Mouse (Mus musculus) A20 (cell line): ENCODE measurements around the gene Fbrsl1.

Source experiments
- DNase-seq: peaks from one replicate; pipeline ENCODE4 v3.0.0-alpha.2; 2011; ENCODE audit warnings: low read depth, low spot score

Gene Fbrsl1

DNA sequence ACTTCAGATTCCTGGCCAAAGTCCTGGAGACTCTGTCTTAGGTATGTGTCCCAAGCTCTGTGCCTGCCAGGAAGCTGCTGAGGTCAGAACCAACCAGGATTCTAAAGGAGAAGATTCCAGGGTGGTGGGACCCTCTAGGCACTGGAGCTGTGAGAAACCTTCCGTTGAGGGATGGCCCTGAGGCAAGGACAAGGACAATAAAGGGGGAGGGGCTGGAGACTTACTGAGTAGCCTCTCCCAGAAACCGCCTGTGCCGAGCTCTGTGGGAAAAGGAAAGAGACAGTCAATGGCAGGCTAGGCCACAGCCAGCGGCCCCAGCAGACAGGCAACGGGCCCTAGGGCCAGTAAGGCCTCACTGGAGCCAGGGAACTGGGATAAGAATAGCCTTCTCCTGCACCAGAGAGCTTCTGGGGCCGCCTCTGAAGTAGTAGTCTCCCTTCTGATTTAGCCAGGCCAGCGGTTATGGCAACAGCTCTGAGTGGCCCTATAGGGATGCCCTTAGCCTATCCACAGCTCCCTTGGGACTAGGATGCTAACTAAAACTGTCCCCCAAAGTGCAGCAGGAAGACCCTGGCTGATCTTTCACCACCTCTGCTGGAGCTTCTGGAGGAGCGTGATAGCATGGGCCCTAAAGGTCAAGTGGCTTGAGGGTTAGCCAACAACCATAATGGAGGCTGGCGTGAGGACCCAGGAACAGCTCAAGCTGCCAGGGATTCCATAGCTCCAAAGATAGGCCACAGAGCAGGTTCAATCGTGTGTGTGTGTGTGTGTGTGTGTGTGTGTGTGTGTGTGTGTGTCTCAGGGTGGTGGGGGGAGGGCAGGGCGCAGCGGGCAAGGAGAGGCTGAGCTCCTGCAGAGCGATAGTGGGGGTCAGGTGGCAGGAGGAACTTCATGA lies 32.2 kb downstream of the Fbrsl1 start:
- no peak for DNase-seq

DNA sequence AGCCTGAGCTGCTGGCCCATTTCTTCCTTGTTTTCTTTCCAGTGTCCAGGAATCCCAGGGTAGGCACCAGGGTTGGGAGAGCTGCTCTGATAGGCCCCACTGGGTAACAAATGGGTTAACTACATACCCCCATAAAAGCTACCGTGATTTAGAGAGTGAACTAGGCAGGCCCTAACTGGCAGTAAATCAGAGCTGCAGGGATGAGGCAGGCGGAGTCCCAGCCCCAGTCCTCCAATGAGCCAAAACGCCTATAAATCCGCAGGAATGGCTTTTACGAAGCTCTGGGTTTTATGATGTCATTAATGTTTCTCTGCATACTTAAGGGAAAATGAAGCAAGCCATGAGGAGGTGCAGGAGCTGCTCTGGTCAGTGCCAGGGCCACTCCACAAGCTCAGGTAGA lies 33.3 kb downstream of the Fbrsl1 start:
- no peak for DNase-seq

DNA sequence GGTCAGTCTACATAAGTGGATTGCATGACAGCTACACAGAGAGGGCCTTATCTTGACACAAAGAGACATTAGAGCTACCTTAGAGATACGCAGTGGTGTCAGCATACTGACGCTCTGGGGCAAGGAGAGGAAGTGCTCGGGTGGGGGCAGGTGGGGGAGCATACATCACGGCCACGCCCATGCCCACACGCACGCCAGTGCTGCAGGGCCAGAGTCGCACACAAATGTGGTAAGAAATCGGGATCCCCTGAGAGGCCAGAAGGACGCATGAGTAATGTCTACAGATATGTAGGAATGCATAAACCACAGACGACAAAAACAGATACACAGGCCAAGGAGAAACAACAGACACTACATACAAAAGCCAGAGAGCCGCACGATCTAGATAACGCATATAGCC lies 35.3 kb downstream of the Fbrsl1 start:
- no peak for DNase-seq

DNA sequence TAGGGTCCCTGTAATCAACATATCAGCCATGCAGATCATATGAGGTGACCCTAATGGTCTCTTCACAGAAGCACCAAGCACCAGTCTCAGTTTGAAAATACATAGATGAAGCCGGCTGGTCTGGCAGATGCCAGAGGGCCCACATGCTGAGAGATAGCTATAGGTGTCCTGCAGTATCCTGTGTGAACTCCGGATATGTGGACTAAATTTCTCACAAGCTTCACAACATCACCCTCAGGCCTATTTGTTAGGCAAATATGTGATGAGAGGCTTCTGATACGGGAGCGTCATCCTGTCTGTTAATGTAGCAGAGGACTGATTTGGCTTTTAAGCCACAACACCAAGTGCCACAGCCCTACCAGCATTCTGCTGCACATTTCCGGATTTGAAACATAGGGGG lies 37.9 kb downstream of the Fbrsl1 start:
- DNase-seq: no peak

DNA sequence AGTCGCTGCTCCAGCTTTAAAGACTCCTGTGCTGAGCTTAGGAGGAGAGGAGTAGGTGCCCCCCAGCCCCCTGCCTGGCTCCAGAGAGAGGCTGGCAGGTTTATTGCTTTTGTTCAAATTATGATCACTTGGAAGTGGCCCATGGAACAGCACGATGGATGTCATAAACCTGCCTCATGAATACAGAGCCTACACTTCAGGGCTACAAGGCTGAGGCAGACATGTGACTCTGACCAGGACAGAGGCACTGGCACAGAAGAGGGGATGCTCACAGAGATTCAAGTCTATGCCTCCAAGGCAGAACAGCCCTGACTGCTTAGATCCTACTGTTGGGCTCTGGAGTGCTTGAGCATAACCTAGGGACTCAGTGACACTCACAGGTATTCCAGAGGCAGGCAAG lies 39.3 kb downstream of the Fbrsl1 start:
- DNase-seq: no peak

DNA sequence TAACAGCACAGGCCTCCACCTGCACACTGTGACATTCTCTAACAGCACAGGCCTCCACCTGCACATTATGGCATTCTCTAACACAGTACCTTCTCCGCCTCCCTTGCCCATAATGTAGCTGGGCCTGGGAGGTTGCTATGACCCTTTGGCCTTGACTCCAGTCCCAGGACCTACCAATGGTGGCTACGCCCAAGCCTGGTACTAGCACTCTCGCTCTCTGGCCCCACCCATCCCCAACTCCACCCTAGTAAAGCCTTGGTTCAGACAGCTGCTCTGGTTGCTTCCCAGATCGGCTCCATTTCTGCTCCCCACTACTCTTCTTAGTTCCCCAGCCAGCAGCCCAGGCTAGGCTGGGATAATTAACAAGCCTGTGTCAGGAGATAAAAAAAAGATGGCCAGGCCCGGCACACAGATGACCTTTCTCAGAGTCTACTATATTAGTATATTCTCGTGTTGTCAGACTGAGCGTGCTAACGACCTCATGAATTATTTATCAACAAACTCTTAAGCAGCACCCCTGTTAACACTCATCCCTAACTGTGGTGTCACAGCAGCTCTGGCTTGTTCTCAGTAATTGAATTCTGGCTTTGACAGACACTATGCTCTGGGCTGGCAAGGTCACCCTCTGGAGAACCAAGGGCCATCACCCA lies 42.1 kb downstream of the Fbrsl1 start:
- no peak for DNase-seq

DNA sequence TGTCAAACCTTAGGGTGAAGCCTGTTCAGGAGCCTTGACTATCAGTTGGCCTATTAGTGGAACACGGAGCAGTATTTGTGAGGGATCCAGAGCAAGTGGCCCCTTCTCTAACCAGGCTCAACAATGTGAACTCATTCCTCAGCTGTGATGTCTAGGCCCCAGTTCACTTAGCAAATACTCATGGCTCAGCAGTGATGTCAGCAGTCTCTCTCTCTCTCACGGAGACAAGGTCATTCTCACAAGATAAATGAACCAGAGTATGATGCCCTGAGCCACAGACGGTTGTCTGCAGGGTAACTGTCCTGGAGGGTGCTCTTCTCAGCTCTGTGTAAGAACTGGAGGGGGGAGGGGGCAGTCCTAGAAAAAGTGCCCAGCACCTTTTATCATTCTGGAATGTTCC lies 44.4 kb downstream of the Fbrsl1 start:
- no peak for DNase-seq

DNA sequence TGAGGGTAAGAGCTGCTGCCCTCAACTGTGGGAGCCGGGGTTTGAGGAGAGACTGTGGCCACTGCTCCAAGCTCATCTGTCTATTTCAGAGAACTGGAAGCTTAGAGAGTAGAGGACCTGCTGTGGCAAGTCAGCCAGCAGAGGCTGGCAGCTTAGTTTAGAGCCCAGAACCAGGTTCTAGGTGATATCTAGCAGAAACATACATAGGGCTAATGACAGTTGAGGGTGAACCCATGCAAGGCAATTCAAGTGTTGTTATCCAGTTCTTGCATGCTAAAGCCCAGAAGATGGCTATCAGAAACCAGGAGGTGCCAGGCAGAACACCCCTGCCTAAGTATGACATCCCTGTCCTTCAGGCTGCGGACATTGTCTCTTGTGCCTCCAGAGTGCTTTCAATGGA lies 45.7 kb downstream of the Fbrsl1 start:
- DNase-seq: no peak

DNA sequence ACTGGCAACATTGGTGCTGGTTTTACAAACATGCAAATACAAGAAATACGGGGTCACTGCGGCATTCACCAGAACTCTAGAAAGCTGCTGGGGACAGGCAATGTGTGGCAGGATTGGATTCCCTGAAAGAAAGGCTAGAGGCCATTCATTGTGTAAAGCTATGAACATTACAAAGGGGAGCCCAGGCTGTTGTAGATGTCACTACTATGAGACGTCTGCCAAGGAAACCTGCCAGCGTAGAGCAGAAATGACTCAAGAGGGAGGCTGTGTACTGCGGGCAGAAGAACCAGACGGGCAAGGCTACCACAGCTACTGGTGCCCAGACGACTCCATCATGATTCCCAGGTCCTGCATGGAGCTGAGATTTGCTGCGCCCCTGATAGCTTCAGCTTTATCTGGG lies 47.2 kb downstream of the Fbrsl1 start:
- DNase-seq: no peak

DNA sequence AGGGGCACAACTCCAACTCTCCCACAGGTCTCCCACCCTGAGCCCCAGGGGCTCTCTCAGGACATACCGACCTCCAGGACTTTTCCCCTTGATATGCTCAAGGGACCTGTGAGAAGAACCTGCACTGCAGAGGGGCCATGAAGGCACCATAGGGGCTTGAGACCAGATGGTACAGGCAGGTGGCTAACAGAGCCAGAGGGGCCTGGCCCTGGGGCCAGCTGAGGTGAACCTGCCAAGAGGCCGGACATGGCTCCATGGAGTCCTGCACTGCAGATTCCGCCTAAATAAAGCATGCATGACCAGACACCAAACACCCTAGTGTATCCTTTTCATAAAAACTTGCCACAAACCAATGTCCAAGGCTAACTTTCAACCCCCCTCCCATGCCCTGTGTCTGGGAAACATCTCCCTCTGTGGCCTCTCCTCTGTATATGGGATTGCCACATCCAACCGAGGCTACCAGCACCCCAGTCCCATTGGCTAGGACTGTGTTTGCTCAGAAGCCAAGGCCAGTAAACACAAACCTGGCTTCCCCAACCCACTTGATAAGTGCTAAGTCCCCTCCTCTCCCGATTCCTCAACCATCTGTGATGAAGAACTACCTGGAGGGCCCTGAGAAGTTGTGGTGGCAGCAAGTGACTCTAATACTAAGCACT lies 53.2 kb downstream of the Fbrsl1 start:
- no peak for DNase-seq

DNA sequence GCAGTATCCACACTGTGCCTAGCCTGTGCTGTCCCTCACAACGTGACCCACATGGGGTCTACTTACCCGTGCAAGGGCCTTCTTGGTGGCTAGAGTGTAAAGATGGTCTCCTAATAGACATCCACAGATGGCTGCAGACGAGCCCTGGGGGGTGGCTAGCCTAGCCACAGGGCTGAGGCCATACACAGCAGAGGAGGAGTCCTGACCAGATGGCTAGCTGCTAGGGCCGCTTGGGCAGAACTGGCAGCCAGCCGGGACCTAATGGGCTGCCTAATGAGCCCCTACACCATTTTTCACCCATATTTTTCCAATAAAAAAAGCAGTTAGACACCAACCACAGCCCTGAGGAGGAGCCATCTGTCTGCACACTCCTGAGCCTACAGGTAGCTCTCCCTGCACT lies 55.6 kb downstream of the Fbrsl1 start:
- DNase-seq: no peak

DNA sequence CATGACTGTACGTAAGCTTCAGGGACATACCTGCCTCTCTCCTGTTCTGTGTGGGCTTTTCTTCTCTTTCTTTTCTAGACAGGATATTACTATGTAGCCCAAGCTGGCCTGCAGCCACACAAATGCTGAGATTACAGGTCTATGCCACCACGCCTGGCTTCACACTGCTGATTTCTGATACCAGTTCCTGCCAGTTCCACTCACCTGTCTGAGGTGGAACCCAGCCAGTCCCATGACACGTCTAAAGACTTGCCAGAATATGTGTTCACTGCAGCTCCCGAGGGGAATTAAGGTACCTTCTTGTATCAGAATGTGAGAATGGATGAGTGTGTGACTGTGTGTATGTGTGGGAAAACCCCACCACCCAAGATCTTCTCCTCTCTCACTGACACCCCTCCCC lies 57.7 kb downstream of the Fbrsl1 start:
- no peak for DNase-seq

DNA sequence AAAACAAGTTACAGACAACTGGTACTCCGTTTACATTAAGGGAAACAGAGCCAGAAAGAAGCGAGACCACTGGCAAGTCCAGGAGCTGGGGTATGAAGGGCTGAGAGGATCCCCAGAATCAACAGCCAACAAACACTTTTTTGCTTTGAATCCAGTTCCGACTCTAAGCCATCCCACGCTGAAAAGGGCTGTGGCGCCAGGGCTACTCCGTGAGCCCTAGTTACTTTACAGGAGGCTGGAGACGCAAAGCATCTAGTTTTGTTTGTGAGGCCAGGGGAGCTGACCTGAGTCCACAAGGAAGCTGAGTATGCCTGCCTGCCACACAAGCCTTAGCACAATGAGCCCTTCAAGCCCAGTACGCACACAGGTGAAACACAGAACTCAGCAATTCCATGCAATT lies 61.0 kb downstream of the Fbrsl1 start:
- DNase-seq: no peak

DNA sequence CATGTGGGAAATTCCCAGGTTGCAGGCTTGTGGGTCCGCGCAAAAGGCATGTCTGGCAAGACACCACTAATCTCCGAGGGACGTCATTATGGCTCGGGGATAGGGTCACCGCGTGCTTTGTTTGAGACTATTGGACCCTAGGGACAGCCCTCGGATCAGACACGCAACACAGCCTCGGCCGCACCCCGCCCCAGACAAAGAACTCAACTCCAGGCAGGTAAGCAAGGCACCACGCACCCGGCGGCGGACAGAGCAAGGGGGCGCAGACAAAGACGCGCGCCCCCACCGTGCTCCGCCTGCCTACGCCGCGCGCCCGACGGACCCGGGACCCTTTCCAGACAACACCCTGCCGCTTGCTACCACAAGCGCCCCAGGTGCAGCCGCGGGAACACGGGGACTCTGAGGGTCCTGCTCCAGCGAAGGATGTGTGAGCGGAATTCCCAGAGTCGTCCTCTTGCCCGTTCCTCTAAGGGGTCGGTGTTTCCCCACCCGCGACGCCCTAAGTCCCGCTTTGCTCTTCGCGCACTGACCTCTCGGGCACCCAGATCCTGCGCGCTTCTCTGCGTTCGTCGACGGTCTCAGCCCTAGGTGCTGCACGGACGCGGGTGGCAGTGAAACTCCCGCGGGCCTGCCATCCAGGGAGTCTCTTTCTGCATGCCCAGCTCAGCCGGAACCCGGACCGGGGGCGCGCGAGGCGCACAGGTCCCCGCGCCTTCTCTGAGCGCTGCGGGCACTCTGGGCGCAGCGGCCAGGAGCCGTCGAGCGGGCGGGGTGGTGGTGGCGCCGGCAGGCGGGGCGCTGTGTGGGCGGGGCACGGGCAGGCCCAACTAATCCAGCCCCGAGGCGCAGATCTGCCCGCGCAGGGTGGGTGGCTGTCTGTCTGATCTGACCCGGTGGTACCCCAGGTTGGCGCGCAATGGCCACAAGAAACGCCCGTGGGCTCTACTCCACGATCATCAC lies 61.7 kb downstream of the Fbrsl1 start:
- no peak for DNase-seq

DNA sequence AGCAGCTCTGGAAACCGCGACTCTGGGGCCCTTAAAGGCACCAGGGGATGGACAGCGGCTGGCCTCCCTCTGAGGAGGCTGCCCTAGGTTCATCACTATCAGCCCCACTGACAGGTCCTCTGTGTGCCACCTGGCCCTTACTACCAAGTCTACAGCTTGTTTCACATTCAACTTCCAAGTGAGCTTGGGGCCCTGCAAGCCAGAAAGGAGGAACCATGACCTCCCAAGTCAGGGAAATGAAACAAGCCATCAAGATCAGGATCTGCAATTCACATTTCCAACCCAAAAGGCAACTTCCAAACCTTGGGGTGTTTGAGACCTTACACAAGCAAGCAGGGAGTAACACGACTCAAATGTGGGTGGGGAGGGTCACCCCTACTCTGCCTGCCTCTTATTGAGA lies 63.0 kb downstream of the Fbrsl1 start:
- peak; percentile 14 for DNase-seq

DNA sequence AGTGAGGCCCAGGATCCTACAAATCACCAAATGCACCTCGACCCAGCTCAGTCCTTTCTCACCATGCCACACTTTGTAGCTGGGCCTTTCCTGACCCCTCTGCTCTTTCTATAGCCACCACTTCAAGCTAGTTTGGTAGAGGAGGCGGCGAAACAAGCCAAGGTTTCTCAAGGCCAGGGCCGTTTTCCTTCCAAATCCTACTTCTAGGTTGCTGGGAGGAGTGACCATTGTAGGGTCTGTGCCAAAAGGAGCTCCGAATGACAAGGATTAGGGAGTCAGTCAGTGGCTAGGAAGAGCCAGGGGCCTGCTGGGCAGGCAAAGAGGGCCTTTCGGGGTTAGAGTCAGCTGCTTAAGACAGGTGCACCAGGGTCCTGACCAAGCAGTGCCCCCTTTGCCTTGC lies 63.8 kb downstream of the Fbrsl1 start:
- DNase-seq: no peak

DNA sequence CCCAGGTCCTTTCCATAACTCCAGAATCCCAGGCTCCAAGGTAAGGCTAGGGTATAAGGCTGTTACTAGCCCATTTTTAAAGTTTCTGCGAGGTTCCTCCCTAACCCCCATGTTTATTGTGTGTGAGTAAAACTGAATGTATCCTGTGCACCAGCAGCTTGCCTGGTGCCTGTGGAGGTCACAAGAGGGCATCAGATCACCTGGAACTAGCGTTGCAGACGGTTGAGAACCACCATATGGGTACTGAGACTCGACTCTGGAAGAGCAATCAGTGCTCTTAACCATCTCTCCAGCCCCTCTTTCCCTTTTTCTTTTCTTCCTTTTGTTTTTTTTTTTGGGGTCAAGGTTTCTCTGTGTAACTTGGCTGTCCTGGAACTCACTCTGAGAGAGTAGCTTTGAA lies 68.5 kb downstream of the Fbrsl1 start:
- no peak for DNase-seq

DNA sequence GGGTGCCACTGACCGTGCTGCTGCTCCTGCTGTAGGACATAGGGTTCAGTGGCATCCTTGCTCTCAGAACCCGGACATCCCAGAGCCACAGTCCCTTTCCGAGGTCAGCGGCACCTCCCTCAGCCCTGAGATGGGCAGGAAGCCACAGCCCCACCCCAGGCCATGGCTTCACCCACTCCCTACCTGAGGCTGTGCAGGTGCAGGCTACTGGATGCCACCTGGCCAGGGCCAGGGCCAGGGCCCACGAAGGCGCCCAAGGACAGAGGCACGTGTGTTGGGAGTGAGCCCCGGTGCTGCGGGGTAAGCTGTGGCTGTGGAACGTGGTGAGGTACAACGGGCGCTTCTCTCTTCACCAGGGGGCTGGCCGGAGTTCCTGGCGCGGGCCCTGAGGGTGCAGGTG lies 69.2 kb downstream of the Fbrsl1 start:
- DNase-seq: no peak

DNA sequence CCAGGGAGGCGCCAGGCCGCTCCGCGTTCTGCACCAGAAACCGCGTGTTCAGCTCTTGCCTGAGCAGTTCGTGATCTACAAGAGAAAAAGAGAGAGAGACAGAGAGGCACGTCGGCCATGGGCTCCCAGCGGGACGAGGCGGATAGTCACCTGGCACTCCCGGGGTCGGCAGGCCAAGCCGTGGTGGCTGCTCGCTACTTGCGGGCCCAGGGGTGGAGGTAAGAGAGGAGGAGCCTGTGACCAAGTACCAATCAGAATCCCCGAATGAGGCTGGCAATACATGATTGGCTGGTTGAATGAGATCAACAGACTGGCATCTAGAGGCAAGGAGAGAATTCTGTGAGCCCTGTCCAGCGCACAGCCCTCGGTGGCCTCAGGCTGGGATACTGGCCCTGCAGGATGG lies 70.1 kb downstream of the Fbrsl1 start:
- DNase-seq: no peak

DNA sequence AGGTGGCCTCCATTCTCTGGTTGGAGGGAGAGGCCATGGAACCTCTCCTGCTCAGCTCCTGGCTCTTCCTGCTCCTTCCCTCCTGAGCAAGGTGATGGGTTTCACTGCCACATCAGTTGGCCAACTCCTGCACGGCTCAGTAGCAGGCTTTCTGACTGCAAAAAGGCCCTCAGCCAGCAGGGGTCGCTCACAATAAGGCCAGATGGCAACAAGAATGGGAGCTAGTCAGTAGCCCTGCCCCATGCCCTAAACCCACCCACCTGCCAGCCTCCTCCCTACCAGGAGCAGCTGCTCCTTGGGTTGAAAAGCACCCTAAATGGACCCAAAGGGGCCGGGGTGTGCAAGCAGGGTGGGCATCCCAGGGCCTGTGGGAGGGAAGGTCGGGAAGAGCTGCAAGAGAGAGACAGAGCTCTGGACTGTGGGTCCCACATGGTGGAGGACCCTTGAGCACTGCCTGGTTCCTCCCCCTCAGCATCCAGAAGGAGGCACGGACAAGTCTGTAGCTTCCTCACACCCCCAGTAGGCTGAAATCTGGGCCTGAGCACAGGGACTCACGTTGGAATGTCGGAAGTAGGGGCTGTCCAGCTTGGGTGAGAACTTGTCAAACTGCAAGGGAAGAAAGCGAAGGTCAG lies 71.4 kb downstream of the Fbrsl1 start:
- DNase-seq: peak; percentile 71
